Mouse (Mus musculus) cerebellum, adult 2 months (tissue): ENCODE measurements around the gene Nol9.

Experiments
- CTCF ChIP-seq: fragments of 200-500 bp; IDR thresholded peaks from 2 replicates; pipeline ENCODE4 v1.5.1; 2011; ENCODE audit warnings: low read depth, mild to moderate bottlenecking, control low read depth, low read length, moderate library complexity, borderline replicate concordance; ENCODE audit not compliant: insufficient read depth
- POLR2A ChIP-seq: fragments of 200-500 bp; IDR thresholded peaks from 2 replicates; pipeline ENCODE4 v1.6.1; 2011; ENCODE audit warnings: low read length, control low read depth, borderline replicate concordance; ENCODE audit not compliant: insufficient read depth

DNA sequence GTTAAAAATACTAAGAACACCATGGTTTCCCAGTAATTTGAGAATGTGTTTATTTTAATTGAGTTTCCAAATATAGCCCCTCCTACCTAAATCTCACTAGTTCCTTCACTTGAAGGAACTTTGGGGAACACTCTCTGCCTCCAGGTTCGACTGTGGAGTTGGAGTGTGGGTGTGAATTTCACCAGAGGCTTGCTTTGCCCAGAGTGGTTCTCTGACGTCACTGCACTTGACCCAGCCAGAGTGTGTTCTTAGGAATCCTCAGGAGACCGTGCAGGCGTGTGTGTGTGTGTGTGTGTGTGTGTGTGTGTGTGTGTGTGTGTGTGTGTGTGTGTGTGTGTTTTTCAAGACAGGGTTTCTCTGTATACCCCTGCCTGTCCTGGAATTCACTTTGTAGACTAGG lies 38.2 kb upstream of the Nol9 start:
- TF ChIP-seq CTCF (no peak), POLR2A (no peak)
